Mouse (Mus musculus): ENCODE data around the gene B4galt4.

B4galt4 gene

DNA sequence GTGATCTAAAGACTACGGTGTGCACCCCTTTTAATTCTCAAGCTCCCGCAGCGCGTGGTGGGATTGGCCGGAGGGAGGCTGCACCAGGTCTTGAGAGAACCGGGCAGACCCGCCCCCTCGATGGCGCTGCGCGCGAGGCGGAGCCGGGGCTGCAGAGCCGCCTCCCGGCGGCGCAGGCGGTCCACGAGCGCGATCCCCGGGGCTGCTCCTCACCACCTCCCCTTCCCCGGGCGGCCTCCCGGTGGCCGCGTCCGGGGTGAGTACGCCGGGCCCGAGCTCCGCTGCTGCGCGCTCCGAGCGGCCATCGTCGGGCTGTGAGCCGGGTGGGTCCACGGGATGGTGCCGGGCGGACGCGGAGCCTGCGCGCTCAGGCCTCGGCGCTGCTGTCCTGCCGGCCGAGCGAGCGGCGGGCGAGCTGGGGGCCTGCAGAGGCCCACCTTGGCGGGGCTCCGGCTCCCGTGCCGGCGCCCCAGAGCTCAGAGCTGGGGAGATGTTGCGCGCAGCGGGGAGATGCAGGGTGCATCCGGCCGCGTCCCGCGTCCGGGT is at the start of gene B4galt4:
Gene B4galt4, plus strand, starts transcription at position 152 of the 546 bp plus-strand sequence.
- peak; percentile 53 for DNase-seq (ENCODE audit: low read depth, low spot score)

DNA sequence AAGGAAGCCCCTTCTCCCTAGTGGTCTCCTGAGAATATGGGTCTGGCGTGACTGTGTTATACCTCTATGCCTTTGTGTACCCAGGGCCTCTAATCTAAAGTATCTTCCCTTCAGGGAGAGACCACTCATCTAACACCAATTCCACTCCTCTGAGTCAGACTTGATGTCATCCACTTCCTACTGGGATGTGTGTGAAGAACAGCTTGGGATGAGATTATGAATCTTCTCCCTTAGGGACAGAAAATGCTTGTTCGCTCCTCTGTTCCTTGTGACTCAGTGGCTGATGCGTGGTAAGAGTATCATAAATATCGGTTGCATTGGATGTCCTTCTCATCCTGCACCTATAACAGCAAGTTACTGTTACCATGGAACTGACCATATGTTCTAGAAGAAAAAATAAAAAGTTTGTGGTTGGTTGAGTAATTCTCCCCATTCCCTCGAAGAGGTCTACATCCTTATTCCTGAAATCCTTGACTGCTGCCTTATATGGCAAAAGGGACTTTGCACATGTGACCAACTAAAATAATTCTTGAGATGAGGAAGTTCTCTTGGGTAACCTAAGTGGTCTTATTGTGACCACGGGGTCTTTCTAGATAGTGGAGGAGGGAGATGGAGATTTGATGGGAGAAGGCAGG is 47.0 kb upstream of the B4galt4 start:
- DNase-seq (ENCODE audit: low read depth, low spot score): no peak

DNA sequence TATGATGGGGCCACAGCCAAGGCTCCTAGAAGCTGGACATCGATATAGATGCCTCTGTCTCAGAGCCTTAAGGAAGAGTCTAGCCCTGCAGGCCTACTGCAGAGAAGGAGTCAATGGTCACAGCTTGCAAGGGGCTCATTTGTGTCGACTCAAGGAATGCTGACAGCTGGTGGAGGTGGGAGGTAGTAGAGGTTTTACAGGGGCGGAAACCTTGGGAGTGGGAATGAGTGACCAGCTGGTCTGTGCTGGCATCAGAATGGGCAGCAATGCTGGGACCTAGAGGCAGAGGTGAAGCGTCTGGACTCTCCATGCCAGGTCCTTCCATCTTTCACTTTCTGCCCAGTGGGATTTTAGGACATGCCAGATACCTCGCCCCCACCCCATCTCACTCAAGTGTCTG is 46.5 kb upstream of the B4galt4 start:
- no peak for DNase-seq (ENCODE audit: low read depth, low spot score)

DNA sequence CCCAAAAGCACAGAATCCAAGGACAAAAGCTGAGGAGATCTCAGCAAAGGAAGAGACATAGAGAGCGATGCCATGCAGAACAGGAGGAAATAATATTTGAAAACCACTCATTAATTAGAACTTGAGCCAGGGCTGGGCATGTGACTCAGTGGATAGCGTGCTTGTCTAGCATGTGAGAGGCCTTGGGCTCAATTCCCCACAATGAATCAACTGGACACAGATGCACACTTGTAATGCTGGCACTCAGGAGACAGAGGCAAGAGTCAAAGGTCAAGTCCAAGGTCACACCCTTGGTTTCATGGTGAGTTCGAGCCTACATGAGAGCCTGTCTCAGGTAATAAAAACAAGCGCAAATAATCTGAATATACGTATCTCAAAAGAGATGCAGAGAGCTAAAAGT is 44.5 kb upstream of the B4galt4 start:
- DNase-seq (ENCODE audit: low read depth, low spot score): no peak

DNA sequence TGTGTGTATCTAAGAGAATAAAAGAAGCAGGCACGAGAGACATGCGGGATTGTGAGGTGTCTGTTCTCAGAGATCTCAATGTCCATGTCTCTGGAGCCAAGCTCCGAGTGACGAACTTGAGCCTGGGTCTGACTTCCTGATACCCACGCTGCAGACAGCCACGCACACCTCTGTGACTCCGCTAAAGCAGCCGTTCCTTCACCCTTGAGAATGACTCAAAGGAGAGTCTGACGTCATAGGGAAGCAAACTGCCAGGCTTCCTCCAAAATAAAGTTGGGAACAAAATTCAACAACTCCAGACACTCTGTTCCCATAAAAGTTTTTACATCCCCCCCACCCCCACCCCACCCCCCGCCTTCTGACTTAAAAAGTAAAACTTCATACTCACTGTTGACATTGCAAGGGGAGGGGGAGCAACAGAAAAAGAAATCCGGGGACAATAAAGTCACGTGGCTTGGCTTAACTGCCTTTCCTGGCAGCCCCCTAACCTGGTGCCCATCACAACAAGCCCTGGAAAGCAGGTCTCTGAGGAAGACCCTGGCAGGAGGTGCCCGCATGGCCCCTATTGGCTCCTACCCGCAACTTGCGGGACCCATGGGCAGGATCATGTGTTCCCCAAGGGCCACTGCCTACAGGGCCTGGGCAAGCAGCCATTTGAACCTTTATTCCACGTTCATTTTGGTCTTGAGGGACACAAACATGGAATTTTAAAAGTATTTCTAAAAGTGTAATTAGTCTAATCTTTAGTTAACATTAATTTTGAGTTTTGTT is 41.5 kb upstream of the B4galt4 start:
- DNase-seq (ENCODE audit: low read depth, low spot score): no peak

DNA sequence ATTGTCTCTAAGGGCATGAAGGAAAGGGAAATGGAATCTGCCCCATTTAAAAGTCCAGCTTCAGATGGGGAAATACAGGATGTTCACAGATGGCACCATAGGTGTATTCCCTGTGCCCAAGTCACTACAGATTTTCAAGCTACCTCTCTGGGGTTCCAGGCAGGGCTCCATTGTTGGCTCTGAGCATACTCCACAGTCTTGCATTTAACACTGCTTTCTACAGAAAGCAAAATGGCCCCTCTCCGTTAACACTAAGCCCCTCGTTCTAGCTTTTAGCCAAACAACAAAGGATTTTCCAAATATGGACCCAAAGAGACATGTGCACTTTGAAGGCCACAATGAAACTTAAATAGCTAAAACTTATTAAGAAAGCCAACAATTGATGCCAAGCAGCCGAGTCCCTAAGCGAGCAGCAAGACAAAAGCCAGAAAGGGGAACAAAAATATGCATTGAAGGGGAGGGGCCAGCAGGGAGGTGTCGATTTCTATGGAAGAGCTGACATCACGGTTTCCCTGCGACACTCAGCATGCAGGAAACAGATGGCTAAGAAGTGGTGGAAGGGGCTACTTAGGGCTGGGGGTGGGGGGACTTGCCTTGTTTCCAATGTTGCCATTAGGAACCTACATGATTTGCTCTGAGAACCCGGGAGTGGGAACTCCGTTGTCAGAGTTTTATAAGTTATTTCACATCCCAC is 40.4 kb upstream of the B4galt4 start:
- DNase-seq (ENCODE audit: low read depth, low spot score): no peak

DNA sequence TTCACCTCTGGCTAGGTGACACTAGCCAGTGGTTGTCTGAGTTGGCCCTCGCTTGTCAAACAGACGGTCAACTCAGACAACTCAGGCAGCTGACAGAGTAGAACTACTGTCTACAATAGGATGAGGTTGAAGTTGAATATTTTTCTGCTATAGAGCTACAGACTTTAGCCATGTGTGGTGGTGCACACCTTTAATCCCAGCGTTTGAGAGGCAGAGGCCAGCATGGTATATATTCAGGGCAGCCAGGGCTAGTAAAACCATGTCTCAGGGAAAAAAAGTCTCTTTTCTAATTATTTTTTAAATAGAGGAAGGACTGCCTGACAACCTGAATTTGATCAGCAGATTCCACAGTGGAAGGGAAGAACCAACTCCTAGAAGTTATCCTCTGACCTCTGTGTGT is 39.7 kb upstream of the B4galt4 start:
- DNase-seq (ENCODE audit: low read depth, low spot score): no peak

DNA sequence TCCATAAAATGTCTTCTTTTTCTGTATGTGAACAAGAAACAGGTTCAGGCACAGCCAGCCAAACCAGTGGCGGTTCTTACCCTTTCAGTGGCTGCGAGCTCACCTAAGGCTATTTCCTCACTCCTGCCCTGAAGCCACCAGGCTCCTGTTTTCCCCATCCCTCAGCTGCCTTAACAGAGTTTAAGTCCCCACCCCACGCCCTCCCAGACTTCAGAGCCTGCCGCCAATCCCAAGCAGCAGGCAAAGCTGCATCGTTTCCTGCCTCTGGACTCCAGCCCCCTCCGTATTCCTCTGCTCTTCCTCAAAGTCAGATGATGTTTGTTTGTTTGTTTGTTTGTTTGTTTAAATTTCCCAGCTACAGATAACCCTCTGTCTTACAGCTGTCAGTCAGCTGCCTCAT is 38.6 kb upstream of the B4galt4 start:
- no peak for DNase-seq (ENCODE audit: low read depth, low spot score)

DNA sequence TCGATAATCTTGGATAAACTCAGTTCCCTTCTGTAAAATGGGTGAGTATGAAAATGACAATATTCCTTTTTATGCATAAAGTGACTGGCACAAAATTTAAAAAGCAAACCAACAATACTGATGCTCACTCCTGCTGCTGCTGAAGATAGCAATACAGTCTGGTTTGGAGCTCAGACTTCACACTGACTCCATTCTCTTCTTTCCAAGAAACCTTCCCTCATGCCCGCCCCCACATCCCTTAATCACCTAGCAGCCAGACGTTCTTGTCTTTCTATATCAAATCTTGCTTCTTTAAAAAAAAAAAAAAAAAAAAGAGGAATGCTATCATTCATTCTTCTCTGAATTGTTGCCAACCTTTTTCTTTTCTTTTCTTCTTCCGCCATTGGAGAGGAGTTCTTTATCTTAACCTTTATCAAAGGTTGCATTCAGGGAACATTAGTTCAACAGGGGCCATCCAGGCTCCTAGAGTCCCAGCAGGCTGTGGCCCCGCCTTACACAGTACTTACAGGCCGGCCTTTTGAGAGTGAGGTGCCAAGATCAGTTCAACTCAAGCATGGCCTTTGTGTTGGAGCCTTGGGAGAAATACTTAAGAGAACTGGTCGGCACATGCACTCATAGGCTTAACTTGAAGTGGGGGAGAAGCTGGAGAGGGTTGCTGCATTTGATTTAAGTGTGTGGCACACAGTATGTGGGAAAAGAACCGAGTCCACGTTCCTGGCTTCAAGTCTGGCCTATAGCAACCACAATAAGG is 36.4 kb upstream of the B4galt4 start:
- DNase-seq (ENCODE audit: low read depth, low spot score): no peak

DNA sequence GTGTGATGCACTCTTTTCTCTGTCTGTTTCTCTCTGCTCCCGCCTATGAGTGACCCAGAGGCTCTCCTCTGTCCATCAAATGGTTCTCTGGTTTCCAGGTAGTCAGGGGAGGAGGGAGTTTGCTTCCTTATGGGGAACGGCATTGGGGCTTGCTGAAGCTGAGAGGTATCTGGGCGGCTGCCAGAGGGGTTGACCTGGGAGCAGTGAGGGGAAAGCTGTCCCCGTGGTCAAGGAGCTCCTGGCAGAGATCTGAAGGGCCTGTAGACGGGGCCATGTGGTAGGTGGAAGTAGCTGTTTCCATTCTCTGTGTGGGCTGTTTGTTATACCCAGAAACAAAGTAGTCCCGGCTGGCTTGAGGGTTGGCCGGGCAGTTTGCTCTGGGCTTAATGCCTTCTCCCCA is 35.3 kb upstream of the B4galt4 start:
- no peak for DNase-seq (ENCODE audit: low read depth, low spot score)

DNA sequence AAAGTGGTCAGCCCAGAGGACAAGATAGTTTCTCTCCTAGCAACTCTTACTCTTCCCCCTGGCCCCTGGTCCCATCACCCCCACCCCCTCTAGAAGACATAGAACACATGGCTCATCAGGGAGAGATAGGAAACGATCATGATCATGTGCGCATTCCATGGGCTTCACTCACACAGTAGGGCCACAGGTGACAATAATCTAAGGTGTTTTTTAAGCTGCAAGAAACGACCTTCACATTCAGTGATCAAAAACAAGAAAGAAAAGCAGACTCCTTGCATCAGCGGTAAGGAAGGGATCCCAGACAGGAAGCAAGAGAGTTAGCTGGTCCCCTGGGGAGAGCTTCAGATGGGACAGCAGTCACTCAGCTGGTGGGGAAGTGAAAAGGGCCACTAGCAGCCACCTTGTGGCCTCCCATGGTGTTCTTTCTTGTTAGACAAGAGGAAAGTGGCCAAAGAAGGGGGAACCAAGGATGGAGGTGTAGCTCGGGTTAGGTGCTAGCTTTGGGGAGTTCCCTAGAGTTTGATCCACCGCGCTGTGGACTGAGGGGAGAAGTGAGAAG is 33.0 kb upstream of the B4galt4 start:
- DNase-seq (ENCODE audit: low read depth, low spot score): no peak

DNA sequence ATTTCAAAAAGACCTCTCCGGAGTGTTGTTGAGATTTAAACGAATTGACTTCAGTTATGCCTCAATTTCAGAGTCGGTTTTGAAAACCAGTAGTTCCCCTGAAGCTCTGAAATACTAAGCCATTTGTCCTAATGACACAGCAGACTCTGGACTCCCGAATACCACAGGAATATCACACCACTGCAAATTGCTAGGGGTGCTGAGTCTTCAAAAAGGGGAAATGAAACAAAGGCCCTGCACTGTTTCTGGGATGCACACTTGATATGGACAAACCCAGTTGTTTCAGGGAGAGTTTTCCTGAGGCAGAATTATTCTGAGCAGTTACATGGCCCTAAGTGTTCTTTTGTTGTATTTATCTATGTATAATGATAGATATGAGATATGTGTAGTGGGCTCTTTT is 30.8 kb upstream of the B4galt4 start:
- DNase-seq (ENCODE audit: low read depth, low spot score): no peak

DNA sequence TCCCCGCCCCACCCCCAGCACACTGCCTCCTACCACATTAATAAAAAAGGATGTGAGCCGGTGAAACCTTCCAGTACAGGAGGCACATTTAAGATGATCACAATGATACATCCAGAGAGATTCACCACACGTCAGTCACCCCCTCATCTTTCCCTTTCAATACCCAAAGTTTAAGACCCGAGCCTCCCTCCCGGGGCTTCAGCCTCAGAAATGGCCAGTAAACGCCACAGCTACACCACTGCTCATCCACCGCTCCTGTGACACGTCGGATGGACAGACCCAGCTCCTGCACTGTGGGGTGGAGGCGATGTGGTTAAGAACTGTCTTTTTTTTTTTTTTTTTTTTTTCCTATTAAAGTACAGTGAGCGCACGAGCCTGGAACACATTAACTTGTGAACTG is 30.0 kb upstream of the B4galt4 start:
- peak; percentile 73 for DNase-seq (ENCODE audit: low read depth, low spot score)

DNA sequence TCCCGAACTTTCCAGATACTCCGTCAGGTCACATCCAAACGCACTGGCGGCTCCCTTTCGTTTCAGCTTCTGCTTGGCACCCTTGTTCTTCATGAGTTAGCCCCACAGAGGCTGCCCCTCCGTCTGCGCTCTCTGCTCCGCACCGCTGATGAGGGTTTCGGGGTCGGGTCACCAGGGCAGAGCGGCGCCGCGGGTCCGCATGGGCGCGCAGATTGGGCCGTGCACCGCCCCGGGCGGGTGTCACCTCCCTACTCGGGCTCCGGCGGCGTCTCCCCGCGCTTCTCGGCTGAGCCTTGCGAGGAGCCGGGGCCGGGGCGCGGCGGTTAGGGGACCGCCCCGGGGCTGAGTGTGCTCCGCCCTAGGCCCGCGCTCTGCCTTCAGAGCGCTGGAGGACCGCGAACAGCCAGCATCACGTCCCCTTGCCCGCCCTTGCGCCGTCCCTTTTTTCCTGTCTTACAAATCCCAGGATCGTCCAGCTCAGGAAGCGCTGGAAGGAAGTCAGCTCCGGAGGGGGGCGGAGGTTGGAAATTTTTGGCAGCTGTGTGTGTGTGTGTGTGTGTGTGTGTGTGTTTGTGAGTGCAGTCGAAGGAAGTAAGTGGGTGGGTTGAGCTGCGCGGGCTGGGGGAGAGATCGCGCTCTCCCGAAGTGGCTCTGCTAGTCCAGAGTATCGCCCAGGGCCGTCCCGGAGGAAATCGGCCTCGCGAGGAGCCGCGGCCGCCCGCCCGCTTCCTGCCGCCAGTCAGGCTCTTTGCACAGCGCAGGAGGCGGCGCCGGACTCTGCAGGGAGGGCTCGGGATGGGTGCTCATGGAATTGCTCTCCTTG is 29.3 kb upstream of the B4galt4 start, which contains the start of gene Arhgap31:
Gene Arhgap31, minus strand, starts transcription at position 694 of the 823 bp plus-strand sequence.
- DNase-seq (ENCODE audit: low read depth, low spot score): peak; percentile 87

DNA sequence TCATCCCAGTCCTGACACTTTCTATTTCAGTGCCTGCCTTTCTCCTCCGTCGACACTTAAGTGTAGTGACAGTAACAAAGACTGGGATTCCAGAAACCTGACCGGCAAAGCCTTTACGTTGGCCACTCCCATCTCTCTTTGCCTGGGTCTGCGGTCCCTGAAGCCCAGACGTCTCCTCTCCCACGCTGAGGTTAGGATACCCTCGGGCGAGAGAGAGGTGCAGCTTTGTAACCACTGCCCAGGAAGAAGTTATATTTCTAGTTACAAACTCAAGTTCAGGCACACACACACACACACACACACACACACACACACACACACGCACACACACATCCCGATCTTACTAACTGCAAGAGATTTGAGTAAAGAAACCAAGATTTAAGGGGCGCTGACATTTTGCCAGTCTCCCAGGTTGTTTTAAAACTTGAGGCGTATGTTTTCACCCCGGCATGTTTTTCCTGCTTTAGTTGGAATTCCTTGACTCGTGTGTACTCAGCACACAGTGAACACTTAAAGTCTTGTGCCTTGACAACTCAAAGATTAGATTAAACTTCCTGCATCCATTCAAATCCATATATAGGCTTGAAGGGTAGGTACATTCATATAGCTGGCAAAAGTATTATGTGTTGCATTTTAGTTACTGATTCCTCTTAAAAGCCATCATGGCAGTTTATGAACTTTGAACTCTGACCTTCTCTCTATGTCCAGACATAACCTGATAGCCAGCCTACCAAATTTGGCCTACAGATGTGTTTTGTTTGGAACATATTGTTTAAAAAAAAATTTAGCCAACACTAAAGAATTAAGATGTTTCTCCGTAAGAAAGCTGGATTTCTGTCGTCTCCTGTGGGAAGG is 28.4 kb upstream of the B4galt4 start:
- DNase-seq (ENCODE audit: low read depth, low spot score): peak; percentile 84

DNA sequence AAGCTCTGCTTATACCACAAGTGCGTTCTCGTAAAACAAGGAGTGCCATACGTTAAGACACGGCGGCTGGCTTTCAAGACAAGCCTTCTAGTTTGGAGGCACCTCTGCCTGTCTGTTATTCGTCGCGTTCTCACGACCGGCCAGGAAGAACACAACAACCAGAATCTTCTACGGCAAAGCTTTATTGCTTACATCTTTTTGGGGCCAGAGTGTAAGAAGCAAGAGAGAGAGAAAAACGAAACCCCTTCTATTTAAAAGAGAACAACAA is 27.9 kb upstream of the B4galt4 start:
- DNase-seq (ENCODE audit: low read depth, low spot score): peak; percentile 78

DNA sequence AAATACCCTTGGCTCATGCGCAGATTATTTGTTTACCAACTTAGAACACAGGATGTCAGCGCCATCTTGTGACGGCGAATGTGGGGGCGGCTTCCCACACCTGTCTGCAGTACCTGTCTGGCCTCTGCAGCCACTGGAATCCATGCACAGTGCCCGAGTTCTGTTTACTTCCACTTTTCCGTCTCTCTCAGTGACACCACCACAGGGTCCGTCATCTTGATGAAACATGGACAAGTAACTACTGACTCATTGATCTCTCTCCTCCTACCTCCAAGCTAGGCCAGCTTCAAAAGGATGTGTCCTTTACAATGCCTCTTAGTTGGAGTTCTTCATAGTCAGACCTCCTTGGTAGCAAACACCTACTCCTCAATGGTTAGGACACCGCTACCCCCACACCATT is 20.7 kb upstream of the B4galt4 start:
- DNase-seq (ENCODE audit: low read depth, low spot score): peak; percentile 29

DNA sequence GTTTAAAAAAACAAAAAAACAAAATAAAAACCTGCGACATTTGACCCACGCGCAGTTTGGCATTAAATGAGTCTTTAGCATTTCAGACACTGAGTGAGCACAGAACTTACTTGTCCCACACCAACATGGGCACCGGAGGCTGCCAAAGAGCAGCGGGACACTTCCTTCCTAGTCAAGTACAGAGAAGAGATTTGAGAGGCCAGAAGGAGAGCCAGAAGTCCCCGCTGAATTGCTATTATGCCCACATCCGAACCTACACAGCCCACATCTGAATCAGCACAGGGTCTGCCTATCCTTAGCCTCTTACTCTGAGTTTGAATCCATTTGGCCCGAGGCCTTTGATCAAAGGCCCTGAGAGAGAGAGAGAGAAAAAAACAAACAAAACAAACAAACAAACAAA is 17.8 kb upstream of the B4galt4 start:
- DNase-seq (ENCODE audit: low read depth, low spot score): no peak

DNA sequence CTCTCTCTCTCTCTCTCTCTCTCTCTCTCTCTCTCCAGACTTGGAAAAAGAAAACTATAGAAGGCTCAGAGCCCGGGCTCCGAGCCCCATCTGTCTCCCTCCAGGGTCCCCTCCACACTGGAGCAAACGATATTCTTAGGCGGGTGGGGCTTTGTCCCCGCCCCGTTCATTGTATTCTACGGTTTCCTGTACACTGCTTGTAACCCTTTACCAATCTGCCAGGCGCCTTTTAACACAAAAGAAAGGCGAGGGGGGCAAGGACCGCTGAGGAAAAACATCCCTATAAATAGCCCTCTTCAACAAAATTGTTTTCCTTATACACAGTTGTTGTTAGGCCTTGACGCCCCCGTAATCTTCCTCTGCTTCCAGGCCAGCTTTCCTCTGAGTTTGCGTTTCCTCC is 17.1 kb upstream of the B4galt4 start:
- DNase-seq (ENCODE audit: low read depth, low spot score): no peak

All from CD4-positive helper T cell, adult 2 months (primary cell).